Mouse (Mus musculus): ENCODE measurements around the gene Nr1d1. TPM values are rescaled to one million over a fixed set of nuclear protein-coding genes. Genes with fewer than 3 reads are reported as not detected.

Nr1d1 gene
- total RNA-seq, 2 experiments from 2014 or later = 86.6 to 139 TPM

GRCm38 (mm10) chr11:98789219-98789807, 14.2 kb upstream of the Nr1d1 start:
- intact Hi-C loops (cut with DNase I) = loop anchor here (2.0 to 5.0 kb wide), 3 partner anchors 39 to 72 kb away; partner anchors contain the start of gene Thra
- peak in 1 of 2 experiments; percentile 46 for DNase-seq

GRCm38 (mm10) chr11:98788550-98789218, 13.6 kb upstream of the Nr1d1 start:
- peak; percentile 67 to 84 for DNase-seq
- intact Hi-C loops (cut with DNase I) = loop anchor here (2.0 to 5.0 kb wide), 3 partner anchors 40 to 71 kb away; partner anchors contain the start of gene Thra

DNA sequence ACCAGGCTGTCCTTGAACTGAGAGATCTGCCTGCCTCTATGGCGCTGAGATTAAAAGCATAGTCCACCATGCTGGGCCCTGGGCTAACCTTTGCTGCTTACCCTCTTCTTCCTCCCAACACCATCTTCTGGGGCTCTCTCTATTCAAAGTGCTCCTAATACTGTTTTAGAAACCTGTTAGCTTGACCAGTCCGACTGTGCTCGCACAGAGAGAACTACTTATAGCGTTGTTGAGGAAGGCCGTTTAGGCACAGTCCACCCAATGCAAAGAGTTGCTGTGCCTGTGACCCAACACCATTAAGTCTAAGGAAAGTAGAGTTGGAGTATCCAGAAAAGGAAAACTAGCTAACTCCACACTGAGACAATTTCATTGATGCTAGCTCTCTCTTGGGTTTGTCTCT, 13.0 kb upstream of the Nr1d1 start:
- intact Hi-C loops (cut with DNase I) = loop anchor here (2.0 to 5.0 kb wide), 3 partner anchors 41 to 71 kb away; partner anchors contain the start of gene Thra
- no peak for DNase-seq

GRCm38 (mm10) chr11:98787691-98788090, 12.6 kb upstream of the Nr1d1 start:
- intact Hi-C loops (cut with DNase I) = loop anchor here (2.0 to 5.0 kb wide), 5 partner anchors 15 to 87 kb away; partner anchors contain the start of genes Csf3 and Thra
- no peak for DNase-seq

DNA sequence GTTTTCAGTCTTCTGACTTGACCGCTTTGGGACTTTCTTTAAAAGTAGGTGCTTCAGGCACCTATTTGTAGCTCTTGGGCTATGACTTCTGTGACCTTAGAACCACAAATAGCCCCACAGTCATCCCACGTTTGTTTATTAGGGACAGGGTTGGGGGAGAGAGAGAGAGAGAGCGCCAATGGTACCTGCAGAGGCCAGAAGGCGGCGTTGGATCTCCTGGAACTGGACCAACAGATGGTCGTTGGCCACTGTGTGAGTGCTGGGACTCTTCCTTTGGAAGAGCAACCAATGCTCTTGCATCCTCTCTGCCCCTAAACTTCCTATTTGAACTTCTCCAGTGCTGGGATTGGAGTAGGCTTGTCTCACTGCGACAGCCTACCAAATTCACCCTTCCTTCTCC, 12.1 kb upstream of the Nr1d1 start:
- intact Hi-C loops (cut with DNase I) = loop anchor here (2.0 to 5.0 kb wide), 3 partner anchors 14 to 86 kb away; partner anchors contain the start of gene Csf3
- peak in 1 of 2 experiments; percentile 33 for DNase-seq

GRCm38 (mm10) chr11:98786359-98787214, 11.5 kb upstream of the Nr1d1 start:
- intact Hi-C loops (cut with DNase I) = loop anchor here (2.0 to 5.0 kb wide), 3 partner anchors 14 to 86 kb away; partner anchors contain the start of gene Csf3
- peak; percentile 97 to 98 for DNase-seq

- peak; percentile 74 to 77 for DNase-seq
- intact Hi-C loops (cut with DNase I) = loop anchor here (2.0 to 5.0 kb wide), 3 partner anchors 13 to 85 kb away; partner anchors contain the start of gene Csf3
Measured at GRCm38 (mm10) chr11:98785772-98786281, 10.7 kb upstream of the Nr1d1 start.

DNA sequence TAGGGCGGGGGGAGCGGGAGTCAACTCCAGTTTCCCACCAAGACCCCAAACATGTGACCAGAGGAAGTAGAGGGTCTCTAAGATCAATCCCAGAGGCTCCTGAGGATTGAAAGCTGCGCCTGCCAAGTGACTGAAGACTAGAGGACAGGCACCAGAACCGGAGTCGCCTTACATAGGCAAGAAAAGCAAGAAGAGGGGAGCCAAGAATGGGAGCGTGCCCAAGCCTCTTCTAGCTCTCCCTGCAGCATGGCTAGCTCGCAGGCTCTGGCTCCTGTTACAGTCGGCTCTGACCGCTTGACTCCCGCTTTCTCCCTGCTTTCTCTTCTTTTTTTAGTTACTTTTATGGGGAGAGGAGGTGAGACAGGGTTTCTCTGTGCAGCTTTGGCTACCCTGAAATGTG, 10.1 kb upstream of the Nr1d1 start:
- peak; percentile 40 to 56 for DNase-seq
- intact Hi-C loops (cut with DNase I) = loop anchor here (5.0 kb wide), 1 partner anchor 68 kb away; no protein-coding TSS in a partner anchor

DNA sequence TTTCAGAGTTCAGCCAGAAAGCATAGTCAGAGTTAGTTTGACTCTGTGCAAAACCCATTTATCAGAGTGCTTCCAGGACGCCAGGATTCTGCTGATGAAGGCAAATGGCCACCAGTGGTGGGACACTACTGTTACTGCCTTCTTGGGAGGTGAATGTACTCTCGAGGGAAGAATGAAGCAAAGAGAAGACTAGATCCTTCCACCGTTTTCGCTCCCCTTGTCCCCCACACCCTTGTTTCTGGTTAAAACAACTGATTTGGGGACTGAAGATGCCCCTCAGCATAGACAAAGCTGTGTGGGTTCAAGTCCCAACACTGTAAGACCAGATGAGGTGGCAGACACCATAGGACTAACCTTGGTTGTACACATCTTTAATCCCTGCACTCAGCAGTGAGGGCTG, 9.0 kb upstream of the Nr1d1 start:
- DNase-seq = no peak
- intact Hi-C loops (cut with DNase I) = no loop called here

DNA sequence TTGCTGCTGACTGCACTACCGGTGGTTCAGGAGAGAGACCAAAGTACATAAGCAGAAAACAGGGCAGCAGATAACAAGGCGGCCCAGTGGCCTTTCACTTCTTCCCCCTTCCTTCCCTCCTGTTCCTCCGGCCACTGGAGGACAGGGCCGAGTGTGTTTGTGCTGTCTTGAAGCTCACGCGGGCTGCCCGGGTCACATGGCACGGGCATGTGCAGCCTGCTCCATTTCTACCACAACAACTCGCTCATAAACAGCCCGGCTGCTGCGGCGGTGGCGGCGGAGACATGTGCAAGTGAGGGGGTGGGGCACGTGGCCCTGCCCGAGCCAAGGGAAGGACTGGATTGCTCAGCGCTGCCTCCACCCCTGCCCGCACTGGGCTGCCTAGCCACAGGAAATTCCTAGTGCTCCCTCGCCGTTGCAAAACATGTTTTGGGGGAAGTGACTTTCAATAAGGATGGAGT, 8.1 kb upstream of the Nr1d1 start:
- intact Hi-C loops (cut with DNase I) = loop anchor here (1.0 kb wide), 1 partner anchor 8 kb away; the partner anchor contains the start of gene Nr1d1

GRCm38 (mm10) chr11:98782651-98783235, 7.6 kb upstream of the Nr1d1 start:
- intact Hi-C loops (cut with DNase I) = loop anchor here (1.0 kb wide), 1 partner anchor 7 kb away; the partner anchor contains the start of gene Nr1d1
- DNase-seq = peak in 1 of 2 experiments; percentile 36

More for the DNA sequence above, 8.1 kb upstream of the Nr1d1 start:
- peak; percentile 95 to 98 for DNase-seq

- intact Hi-C loops (cut with DNase I) = no loop called here
- DNase-seq = peak; percentile 47 to 80
Measured at GRCm38 (mm10) chr11:98781851-98782512, 6.8 kb upstream of the Nr1d1 start.

DNA sequence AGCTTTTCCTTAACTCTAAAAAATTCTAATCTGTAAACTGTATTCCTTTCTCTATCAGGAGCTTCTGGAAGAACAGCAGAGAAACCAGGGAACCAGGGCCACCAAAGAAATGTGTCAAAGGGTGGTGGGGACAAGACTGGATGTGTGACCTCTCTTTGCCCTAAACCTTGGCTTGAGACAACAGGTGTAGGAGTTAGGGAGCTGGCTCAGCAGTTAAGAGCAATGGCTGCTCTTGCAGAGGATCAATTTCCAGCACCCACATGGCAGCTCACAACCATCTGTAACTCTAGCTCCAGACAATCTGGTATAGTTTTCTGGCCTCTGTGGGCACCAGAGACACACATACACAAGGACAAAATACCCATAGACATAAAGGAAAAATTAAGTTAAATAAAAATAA, 2.8 kb upstream of the Nr1d1 start:
- intact Hi-C loops (cut with DNase I) = no loop called here
- DNase-seq = no peak

- peak; percentile 48 to 57 for DNase-seq
- intact Hi-C loops (cut with DNase I) = no loop called here
Measured at GRCm38 (mm10) chr11:98776843-98777590, 1.9 kb upstream of the Nr1d1 start.

DNA sequence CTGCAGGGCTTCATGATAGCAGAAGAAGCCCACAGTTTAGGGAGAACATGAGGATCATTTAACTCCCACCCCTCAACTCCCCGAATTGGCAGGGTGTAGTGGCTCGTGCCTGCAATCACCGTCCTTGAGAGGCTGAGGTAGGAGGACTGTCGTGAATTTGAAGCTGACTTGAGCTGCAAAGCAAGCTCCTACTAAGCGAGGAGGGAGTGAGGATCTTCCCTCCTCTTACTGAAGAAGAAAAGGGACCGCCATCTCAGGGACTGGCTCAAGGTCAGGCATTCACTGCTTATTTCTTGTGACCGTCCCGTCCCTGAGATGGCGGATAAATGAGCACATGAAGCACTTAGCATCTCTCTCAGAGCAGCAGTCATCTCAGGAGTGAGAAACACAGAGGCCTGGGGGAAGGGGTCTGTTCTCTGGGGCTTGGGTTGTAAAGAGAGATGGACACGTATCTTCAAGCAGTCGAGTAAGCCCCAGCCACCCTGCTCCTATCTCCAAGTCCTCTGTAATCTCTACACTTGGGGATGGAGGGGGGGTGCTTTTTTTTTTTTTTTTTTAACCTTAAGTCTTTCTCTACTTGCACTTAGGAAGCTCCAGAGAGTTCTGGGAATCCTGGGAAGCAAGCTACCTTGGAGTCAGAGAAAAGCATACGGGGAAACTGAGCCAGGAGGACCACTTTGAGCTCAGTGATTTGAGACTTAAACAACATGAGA, 1.1 kb upstream of the Nr1d1 start:
- DNase-seq = no peak
- intact Hi-C loops (cut with DNase I) = no loop called here

DNA sequence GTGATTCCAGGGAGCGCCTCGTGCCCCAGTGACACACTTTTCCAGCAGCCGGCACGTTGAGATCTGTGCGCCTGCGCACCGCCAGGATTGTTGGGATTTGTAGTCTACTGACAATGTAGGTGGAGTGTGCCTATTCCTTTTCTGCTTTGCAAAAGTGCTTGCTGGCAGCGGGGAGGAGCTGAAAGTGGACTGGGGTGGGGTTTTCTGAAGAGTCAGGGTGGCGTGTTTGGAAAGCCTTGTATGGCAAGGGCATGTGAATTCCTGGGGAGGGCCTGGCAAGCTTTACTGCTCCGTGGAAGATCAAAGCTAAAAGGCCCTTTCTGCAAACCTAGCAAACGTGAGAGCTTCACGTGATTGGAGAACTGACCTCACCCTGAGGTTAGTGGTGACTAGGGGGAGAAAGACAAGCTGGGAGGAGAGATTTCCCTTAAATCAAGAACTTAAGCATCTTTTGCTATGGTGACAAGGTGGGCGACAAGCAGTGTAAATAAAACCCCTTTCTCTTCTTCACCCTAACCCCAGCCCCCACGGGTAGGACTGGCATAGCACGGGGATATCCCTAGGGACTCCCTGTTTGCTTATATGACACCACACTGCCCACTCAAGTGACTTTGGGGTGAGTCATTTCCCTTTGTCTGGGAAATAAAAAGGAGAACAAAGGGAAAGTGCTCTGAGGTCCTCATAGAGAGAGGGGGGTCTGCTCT, 367 bp upstream of the Nr1d1 start:
- intact Hi-C loops (cut with DNase I) = loop anchor here (1.0 kb wide), 1 partner anchor 8 kb away; no protein-coding TSS in a partner anchor
- peak; percentile 99 for DNase-seq

Measured in gastrocnemius, postnatal 36 days (tissue).